Mouse (Mus musculus) kidney, adult 2 months (tissue): Measurements from ENCODE around the gene Actg1.
"Not testable (repeated sequence)": the region's sequence is repeated elsewhere in the genome, so short reads cannot be mapped to it uniquely, and the experiment has no call there.

Source experiments
- CTCF ChIP-seq: fragments of 200-500 bp; conservative IDR thresholded peaks from 2 replicates; pipeline ENCODE4 v1.5.1; 2011; ENCODE audit warnings: low read depth, mild to moderate bottlenecking, control low read depth, low read length, moderate library complexity, mixed read lengths; ENCODE audit not compliant: insufficient read depth, insufficient read length
- POLR2A ChIP-seq: fragments of 200-500 bp; IDR thresholded peaks from one replicate; pipeline ENCODE4 v1.6.1; 2011; ENCODE audit warnings: low read depth, low read length, control low read depth

DNA sequence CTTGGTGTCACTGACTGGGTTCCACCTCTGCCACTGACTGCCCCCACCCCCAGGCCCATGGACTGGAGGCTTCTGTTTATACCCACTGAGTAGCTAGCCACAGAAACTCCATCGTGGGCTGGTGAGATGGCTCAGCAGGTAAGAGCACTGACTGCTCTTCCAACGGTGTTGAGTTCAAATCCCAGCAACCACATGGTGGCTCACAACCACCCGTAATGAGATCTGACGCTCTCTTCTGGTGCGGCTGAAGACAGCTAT lies 3.7 kb upstream of the Actg1 start:
- not testable (repeated sequence) for TF ChIP-seq CTCF, POLR2A
